Mouse (Mus musculus): ENCODE data around the gene Rint1.

- TF ChIP-seq CTCF (IDR thresholded peaks at IDR 0.05; ENCODE audit: low read depth) (no peak), EP300 (optimal IDR thresholded peaks at IDR 0.05) (no peak)
Measured at GRCm38 (mm10) chr5:23845141-23845540, 57.6 kb downstream of the Rint1 start.

Measured in stomach, postnatal 0 days (tissue).